Mouse (Mus musculus): ENCODE results near the gene Socs3. TPM values are rescaled to one million over a fixed set of nuclear protein-coding genes. Genes with fewer than 3 reads are reported as not detected.

The Socs3 gene
- polyA plus RNA-seq, 1 experiment, result 9.6 TPM

DNA sequence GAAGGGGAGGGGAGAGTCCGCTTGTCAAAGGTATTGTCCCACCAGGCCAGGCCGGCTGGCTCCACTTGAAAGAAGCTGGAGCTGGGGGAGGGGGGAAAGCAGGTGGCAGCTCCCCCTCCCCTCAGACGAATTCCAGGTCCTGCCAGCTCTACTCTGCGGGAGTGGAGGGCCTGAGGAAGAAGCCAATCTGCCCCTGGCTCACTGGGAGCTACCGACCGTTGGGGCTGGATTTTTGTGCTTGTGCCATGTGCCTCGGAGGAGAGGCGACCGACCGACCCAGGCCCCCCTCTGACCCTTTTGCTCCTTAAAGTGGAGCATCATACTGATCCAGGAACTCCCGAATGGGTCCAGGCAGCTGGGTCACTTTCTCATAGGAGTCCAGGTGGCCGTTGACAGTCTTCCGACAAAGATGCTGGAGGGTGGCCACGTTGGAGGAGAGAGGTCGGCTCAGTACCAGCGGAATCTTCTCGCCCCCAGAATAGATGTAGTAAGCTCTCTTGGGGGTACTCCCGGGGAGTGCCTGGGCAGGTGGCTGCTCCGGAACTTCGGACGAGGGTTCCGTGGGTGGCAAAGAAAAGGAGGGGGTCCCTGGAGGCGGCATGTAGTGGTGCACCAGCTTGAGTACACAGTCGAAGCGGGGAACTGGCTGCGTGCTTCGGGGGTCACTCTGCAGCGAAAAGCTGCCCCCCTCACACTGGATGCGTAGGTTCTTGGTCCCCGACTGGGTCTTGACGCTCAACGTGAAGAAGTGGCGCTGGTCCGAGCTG is 2.4 kb downstream of the Socs3 start:
- TF ChIP-seq CTCF (IDR thresholded peaks at IDR 0.05; ENCODE audit: control insufficient read depth, insufficient read depth, low read length) (no peak), POLR2A (IDR thresholded peaks at IDR 0.05; ENCODE audit: borderline replicate concordance, control insufficient read depth, low read depth, low read length) (no peak)
- Histone ChIP-seq H3K4me3 (replicated peaks; ENCODE audit: control insufficient read depth, low read depth, low read length) (peak overlapping the region; percentile 53), H3K27ac (ENCODE audit: control insufficient read depth, insufficient read depth, low read depth, low read length, poor library complexity) (no peak overlapping the region), H3K4me1 (ENCODE audit: control insufficient read depth, insufficient read depth, low read length) (peaks cover 8% of the 10 kb centered on the region; the same call in 1 of the 2 replicates)
- 63% methylated on average over 34 of the region's 34 CpGs for WGBS

DNA sequence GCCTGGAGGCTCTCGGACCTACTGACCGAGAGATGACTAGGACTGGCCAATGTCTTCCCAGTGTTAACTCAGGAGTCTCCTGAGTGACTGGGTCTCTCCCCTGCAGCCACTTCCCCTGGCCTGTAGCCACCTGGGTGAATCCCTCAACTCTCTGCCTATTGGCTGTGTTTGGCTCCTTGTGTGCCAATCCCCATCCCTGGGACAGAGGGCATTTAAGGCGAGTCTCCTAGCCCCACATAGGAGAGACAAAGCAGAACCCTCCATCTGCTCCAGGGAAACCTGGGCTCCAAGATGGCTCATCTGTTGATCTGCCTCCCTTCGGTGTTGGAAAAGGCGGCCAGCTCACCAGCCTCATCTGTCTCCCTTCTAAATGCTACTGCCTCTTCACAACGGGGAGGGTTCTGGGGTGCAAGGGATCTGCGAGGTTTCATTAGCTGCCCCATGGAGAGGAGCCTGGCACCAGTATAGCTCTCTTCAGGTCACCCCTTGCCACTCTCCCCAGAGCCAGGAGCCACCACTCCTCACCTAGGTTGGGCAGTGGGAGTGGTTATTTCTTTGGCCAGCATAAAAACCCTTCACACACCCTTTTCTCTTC is 3.2 kb downstream of the Socs3 start:
- WGBS, result 77% methylated on average over 7 of the region's 7 CpGs
- TF ChIP-seq POLR2A (IDR thresholded peaks at IDR 0.05; ENCODE audit: borderline replicate concordance, control insufficient read depth, low read depth, low read length) (no peak), CTCF (IDR thresholded peaks at IDR 0.05; ENCODE audit: control insufficient read depth, insufficient read depth, low read length) (no peak)
- Histone ChIP-seq H3K4me1 (ENCODE audit: control insufficient read depth, insufficient read depth, low read length) (peaks cover 5% of the 10 kb centered on the region; the same call in 1 of the 2 replicates), H3K27ac (ENCODE audit: control insufficient read depth, insufficient read depth, low read depth, low read length, poor library complexity) (no peak overlapping the region), H3K4me3 (replicated peaks; ENCODE audit: control insufficient read depth, low read depth, low read length) (no peak overlapping the region)

DNA sequence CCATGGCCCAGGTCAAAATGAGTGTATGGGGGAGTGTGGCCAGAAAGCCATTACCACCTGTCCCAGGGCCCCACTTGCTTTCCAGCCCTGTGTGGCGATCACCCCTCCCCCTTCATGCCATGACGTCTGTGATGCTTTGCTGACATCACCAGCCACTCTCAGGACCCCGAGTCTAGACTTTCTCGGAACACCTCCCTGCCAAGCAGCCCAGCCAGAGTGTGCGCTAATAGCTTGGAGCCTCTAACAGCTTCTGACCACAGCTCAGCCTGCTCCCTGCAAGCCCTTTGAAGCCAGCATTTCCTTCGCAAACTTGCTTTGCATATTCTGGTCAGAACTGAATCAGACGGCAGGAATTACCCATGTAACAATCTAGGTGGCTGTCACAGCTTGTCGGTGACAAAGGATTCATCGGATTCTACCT is 4.3 kb downstream of the Socs3 start:
- 27% methylated on average over 9 of the region's 9 CpGs for WGBS
- Histone ChIP-seq H3K4me3 (replicated peaks; ENCODE audit: control insufficient read depth, low read depth, low read length) (no peak overlapping the region), H3K4me1 (ENCODE audit: control insufficient read depth, insufficient read depth, low read length) (peaks cover 6% of the 10 kb centered on the region; the same call in 1 of the 2 replicates), H3K27ac (ENCODE audit: control insufficient read depth, insufficient read depth, low read depth, low read length, poor library complexity) (no peak overlapping the region)
- TF ChIP-seq POLR2A (IDR thresholded peaks at IDR 0.05; ENCODE audit: borderline replicate concordance, control insufficient read depth, low read depth, low read length) (no peak), CTCF (IDR thresholded peaks at IDR 0.05; ENCODE audit: control insufficient read depth, insufficient read depth, low read length) (no peak)

DNA sequence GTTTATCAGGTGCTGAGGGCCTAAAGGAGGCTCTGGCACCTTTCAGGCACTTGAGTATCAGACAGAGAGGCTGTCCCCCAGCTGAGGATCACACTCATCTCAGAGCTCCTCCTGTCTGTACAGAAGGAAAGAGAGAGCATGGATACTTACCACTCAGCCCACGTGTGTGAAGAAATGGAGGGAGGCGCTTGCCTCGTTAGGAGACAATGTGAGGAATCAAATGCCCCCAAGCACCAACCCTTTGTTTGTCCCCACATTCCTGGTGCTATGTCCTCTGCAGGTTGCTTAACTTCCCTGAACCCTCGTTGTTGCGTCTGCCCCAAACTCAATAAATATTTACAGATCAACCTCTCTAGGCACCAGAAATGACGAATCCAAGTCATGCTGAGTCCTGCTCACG is 4.8 kb downstream of the Socs3 start:
- H3K4me1 ChIP-seq (ENCODE audit: control insufficient read depth, insufficient read depth, low read length), result peaks cover 5% of the 10 kb centered on the region; the same call in 1 of the 2 replicates
- no peak for TF ChIP-seq POLR2A (IDR thresholded peaks at IDR 0.05; ENCODE audit: borderline replicate concordance, control insufficient read depth, low read depth, low read length)
- TF ChIP-seq CTCF (IDR thresholded peaks at IDR 0.05; ENCODE audit: control insufficient read depth, insufficient read depth, low read length), result no peak
- H3K27ac ChIP-seq (ENCODE audit: control insufficient read depth, insufficient read depth, low read depth, low read length, poor library complexity), result no peak overlapping the region
- H3K4me3 ChIP-seq (replicated peaks; ENCODE audit: control insufficient read depth, low read depth, low read length), result no peak overlapping the region
- 43% methylated on average over 7 of the region's 7 CpGs for WGBS

DNA sequence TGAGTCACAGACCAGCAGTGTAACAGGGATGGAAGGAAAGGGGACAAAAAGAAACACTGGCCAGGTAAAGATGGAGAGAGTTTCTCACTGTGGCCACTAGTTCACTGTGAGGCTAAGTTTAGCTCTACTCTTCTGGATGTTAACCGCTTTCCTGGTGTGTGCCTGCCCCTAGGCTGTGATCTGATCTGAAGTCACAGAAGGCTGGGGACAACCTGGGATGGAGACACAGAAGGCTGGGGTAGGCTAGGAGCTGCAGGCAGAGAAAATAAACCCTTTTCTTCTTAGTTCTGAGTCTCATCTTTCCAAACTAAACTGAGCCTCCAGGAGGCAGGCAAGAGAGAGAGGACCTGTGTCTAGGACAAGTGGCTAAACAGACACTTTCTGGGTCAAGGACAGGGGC is 5.6 kb downstream of the Socs3 start:
- no peak for TF ChIP-seq CTCF (IDR thresholded peaks at IDR 0.05; ENCODE audit: control insufficient read depth, insufficient read depth, low read length)
- no peak for TF ChIP-seq POLR2A (IDR thresholded peaks at IDR 0.05; ENCODE audit: borderline replicate concordance, control insufficient read depth, low read depth, low read length)
- 41% methylated on average over 1 of the region's 1 CpGs for WGBS
- peaks cover 7% of the 10 kb centered on the region; the same call in 1 of the 2 replicates for H3K4me1 ChIP-seq (ENCODE audit: control insufficient read depth, insufficient read depth, low read length)
- H3K27ac ChIP-seq (ENCODE audit: control insufficient read depth, insufficient read depth, low read depth, low read length, poor library complexity), result no peak overlapping the region
- H3K4me3 ChIP-seq (replicated peaks; ENCODE audit: control insufficient read depth, low read depth, low read length), result no peak overlapping the region

DNA sequence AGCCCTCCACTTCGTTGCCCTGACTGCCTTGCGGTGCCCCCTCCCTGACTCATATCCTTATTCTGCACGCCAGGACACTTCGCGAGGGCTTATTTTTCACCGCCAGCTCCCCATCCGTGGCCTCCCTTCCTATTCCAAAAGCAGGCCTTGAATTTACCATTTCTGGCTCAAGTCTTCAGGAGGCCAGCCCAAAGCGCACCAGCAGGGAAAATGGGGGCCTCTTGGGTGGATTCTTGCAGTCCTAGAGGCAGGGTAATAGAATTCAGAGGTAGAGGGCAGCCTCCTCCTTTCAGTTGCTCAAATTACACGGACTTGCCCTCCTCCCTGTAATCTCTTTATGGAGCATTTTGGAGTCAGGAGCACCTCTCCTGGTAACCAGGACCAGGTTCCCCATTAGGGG is 6.0 kb downstream of the Socs3 start:
- no peak overlapping the region for H3K27ac ChIP-seq (ENCODE audit: control insufficient read depth, insufficient read depth, low read depth, low read length, poor library complexity)
- peaks cover 7% of the 10 kb centered on the region; the same call in 1 of the 2 replicates for H3K4me1 ChIP-seq (ENCODE audit: control insufficient read depth, insufficient read depth, low read length)
- TF ChIP-seq CTCF (IDR thresholded peaks at IDR 0.05; ENCODE audit: control insufficient read depth, insufficient read depth, low read length), result no peak
- no peak for TF ChIP-seq POLR2A (IDR thresholded peaks at IDR 0.05; ENCODE audit: borderline replicate concordance, control insufficient read depth, low read depth, low read length)
- peak overlapping the region; percentile 21 for H3K4me3 ChIP-seq (replicated peaks; ENCODE audit: control insufficient read depth, low read depth, low read length)
- WGBS, result 8% methylated on average over 9 of the region's 9 CpGs

DNA sequence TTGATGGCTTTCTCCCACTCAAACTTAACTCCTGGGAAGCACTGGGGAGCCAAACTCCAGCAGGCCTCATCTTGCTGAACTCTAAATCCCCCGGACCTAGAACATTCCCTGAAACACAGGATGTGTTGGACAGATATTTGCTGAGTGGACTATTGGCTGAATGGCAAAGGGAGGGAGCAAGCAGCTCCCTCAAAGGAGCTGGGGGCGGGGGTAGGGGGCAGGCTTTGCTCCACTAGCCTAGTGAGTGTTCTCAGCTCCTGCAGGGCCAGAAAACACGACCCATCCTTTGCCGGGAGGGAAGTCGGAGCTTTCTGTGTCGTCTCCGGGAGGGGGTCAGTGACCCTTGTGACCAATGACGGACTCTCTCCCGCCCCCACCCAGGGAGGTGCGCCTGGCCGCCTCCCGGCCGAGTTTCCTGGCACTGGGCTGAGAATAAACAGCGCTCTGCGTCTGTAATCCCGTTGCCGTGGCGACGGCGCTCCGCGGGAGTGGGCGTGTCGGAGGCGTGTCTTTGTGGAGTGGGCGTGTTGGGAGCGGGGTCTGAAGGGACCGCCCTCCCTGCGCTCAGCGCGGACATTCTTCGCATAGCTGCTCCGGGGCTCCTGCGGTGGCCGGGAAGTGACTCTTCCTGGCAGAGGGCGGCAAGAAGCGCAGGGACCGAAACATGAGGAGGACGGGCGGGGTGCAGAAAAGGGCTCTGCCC is 6.6 kb downstream of the Socs3 start:
- H3K27ac ChIP-seq (ENCODE audit: control insufficient read depth, insufficient read depth, low read depth, low read length, poor library complexity), result peak overlapping the region; percentile 24; the same call in 1 of the 2 replicates
- WGBS, result 3% methylated on average over 40 of the region's 40 CpGs
- peaks cover 7% of the 10 kb centered on the region; the same call in 1 of the 2 replicates for H3K4me1 ChIP-seq (ENCODE audit: control insufficient read depth, insufficient read depth, low read length)
- peak overlapping the region; percentile 21 for H3K4me3 ChIP-seq (replicated peaks; ENCODE audit: control insufficient read depth, low read depth, low read length)
- TF ChIP-seq CTCF (IDR thresholded peaks at IDR 0.05; ENCODE audit: control insufficient read depth, insufficient read depth, low read length) (no peak), POLR2A (IDR thresholded peaks at IDR 0.05; ENCODE audit: borderline replicate concordance, control insufficient read depth, low read depth, low read length) (peak; percentile 38; the same call in 1 of the 2 replicates)

Data from bone marrow, adult 2 months (tissue).